Mouse (Mus musculus): ENCODE measurements around the gene Id3.

Gene Id3

DNA sequence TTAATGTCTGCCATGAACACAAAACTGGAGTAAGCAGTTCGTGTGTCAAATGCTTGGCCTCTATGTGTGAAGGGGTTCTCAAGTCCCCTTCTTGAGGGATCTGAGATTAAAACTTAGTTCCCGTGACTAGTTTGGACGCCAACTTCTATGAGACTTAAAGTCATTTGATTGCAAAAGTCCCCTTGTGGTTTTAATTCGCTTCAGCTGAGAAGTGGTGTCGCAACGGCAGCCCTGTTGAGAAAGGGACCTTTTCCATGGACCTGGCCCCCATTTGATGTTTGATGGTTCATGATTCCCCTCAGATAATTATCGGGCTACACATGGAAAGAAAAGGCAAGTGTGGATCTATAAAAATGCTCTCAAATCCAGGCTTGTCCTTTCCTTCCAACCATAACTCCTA lies 36.2 kb downstream of the Id3 start:
- peak; percentile 69 for DNase-seq

DNA sequence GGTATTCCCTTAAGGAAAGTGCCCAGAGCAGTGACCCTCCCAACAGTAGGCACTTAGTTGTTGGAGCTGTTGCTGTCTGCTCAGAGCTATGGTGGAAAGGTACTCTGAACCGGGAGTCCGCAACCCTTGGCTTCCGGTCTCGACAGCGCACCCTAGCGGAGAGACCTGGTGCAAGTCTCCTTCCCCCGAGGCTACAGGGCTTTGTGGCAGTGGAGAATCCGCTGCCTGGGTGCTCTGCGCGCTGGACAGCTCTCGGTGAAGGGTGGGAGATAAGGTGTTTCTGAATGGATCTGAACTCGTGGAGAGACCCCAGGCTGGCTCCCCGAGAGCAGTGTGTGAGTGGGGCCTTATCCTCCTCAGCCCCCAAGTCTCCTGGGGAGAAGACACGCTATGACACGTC lies 36.7 kb downstream of the Id3 start:
- peak; percentile 94 for DNase-seq

DNA sequence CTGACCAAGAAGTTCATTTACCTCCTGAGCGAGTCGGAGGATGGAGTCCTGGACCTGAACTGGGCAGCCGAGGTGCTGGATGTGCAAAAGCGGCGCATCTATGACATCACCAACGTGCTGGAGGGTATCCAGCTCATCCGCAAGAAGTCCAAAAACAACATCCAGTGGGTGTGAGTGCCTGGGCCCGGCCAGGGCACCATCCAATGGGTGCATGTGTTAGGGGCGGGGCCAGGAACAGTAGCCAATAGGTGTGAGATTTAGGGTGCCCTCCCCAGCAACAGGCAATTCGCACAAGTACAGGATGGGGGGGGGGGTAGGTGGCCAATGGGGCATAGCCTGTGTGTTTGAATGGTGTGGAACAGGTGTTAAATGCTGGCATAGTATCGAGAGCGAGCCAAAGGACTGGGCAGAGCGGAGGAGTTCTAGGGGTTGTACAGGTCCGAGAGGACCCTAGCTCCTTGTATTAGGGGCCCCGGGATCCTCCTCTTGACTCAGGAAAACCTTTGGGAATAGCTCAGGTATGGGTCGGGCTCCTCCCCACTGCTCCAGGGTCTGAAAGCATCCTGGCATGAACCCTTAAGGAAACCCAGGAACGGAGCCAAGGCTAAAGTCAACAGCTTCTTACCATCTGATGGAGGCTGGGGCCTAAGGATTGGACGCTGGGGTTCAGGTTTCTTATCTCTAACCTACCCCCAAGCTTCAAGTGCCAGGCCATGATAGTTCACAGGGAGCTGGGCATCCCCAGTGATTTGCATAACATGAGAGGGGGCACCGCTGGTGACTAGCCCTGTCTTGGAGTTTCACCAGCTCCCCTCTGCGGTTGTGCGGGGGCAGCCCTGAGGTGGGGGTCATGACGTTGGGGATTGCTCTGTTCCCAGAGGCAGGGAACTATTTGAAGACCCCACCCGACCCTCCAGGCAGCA lies 37.4 kb downstream of the Id3 start:
- peak; percentile 95 for DNase-seq

DNA sequence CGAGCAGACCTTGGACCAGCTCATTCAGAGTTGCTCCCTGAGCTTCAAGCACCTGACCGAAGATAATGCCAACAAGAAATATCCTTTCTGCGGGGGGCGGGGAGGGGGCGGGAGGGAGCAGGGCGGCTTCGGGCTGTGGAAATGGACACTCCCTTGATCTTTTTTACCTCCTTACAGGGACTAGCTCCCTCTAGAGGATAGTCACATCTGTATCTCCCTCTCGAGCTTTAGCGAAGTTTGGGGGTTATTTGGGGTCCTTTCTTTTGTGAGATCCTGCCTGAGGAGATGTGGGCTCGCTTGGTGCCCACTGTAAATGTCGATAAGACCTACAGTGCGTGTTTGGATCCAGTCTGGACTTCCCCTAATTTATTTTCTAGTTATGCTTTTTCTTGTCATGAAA lies 38.1 kb downstream of the Id3 start:
- DNase-seq: peak; percentile 38

DNA sequence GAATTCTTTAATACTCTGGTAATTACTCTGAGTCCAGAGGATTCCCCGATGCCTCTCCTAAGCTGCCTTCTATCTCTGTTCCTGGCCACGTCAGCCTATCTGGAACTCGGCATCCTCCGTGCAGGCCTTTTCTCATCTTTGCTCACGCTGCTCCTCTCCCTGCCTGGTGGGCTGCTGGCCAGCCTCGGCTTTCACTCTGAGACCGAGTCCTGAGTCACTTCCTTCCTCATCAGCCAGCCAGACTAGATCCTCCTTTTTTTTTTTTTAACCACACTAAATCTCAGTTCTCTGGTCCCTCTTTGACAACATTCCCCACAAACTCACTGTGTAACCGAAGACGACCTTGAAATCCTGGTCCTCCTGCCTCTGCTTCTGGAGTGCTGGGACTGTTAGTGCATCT lies 42.1 kb downstream of the Id3 start:
- DNase-seq: peak; percentile 75

DNA sequence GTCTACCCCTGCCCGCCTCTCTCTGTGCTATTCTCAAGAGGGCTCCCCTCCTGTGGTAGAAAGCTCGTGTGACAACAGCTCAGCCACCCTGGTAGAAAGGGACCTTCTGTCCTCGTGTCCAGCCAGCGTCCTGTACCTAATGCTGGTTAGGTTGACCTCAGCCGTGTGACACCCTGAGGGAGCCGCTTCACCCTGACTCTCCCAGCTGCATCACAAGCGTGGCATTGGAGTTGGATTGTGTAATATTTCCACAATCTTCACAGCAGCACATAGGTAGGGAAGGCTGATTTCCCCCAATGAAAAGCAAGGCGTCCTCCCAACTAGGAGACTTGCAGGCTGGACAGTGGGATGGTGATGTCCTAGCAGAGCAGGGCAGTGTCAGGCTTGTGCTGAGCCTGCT lies 43.0 kb downstream of the Id3 start:
- no peak for DNase-seq

DNA sequence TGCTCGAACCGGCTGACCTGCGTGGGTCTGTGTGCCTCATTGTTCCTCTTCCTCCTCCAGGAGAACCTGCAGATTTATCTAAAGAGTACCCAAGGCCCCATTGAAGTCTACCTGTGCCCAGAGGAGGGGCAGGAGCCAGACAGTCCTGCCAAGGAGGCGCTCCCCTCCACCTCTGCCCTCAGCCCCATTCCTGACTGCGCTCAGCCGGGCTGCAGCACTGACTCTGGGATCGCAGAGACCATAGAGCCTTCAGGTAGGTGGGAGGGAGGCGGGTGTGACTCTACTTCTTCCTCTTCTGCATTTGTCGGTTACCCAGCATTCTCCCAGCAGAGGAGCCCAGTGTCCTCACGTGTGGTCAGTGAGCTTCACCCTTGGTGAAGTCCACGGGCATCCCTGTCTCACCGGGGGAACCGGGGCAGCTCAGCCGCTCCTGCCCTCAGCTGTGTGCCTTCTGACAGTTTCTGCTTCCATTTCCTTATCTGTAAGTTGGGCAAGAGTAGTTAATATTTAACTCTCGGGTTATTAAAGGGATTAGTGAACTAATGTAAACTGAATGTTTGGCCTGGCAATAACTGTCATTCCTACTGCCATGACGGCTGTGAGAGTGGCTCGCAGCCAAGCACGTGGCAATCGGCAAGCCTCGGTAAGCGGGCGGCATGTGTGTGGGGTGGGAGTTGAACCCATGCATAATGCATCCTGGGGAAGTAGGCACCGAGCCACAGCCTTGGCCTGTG lies 43.6 kb downstream of the Id3 start:
- DNase-seq: peak; percentile 55

DNA sequence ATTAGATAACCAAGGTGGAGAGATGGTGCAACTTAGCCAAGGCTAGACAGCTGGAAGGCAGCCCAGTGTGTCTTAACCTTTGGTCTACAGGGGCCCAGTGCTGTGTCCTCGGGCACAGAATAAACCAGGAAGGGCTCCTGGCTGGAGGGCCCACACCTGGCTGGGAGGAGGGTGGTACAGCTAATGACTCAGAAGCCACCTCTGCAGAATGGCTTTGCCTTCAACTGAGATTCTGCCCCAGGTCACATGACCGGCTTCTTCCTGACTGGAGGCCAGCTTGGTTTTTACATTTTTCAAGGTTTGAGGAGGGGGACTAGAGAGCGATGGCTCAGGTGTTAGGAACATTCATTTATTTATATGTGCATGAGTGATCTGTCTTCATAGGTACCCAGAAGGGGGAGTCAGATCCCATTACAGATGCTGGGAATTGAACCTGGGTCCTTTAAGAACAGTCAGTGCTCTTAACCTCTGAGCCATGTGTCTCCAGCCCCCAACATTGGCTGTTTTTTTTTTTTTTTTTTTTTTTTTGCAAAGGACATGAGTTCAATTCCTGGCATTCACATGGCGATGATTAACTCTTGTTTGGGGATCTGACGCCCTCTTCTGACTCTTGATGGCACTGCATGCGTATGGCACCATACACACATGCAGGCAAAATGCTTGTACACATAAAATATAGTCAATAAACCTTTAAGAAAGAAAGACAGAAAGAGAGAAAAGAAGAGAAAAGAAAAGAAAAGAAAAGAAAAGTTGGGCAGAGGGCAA lies 45.9 kb downstream of the Id3 start:
- no peak for DNase-seq

DNA sequence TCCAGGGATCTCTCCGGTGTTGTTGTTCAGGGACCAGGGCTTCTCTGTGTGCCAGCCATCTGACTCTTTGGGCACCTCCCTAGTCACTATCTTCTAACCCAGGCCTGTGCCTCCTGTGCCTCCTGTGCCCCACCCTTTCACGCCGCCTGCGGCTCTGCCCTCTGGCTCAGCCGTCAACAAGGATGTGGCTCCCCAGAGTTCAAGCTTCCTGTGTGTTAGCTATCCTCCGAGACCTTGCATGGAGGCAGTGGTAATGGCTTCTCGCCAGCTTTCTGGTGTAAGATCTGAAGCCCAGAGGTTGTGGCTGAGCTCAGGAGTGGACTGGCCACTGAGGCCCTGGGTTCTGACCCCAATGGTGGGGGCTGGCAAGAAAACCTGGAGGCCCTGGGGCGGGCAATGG lies 46.6 kb downstream of the Id3 start:
- DNase-seq: peak; percentile 65

DNA sequence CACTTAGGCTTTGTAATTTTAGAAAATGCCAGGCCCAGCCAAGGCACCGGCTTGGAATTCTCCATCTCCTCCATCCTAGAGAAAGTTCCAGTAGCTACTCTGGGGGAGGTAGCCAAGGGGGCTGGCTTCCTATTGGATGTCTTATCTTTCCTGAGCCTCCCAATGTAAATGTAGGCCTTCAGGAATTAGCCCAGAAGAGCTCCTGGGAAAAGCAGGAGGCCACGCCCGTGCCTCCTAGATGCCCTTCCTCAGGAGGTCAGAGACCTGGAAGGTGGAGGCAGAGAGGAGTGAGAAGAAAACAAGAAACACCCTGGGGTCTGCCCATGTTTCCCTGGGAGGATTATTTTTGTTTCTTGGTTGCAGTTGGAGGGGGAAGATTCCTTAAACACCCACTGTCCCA lies 50.3 kb downstream of the Id3 start:
- DNase-seq: no peak

DNA sequence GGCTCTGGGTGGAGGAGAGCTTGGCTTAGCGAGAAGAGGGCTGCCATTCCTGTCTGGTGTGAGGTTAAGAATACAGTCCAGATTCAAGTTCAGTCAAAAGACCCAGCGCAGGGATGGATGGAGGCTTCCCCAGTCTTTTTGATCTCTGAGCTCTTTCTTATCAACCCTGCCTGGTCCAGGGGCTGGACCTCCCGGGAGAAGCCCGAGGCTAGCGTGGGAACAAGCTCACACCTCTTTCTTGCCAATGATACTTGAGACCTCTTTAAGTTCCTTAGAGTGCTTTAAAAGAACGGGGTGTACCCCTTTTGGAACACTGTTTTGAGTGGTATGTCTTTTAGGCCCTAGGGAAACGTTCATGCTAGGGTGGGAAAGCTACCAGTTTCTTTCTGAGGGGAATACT lies 51.7 kb downstream of the Id3 start:
- no peak for DNase-seq
